Mouse (Mus musculus) lung, embryonic 14.5 days (tissue): ENCODE results near the gene Palld. TPM values are rescaled to one million over a fixed set of nuclear protein-coding genes. Genes with fewer than 3 reads are reported as not detected.

ENCODE experiments used
- ATAC-seq: fragments of 200-750 bp; cut with Nextera tagmentation; 2 replicates; pipeline ENCODE4 v1.8.0; 2017; ENCODE audit warnings: mild to moderate bottlenecking, moderate TSS enrichment, moderate library complexity; ENCODE audit not compliant: insufficient read depth
- DNase-seq: peaks from one replicate; pipeline ENCODE4 v3.0.0-alpha.2; 2015
- H3K27ac ChIP-seq: fragments of 300-500 bp; sonication (generic); 2 replicates; pipeline ENCODE4 v1.5.1; 2014; ENCODE audit warnings: low read depth, mild to moderate bottlenecking, moderate library complexity
- H3K27me3 ChIP-seq: fragments of 300-500 bp; sonication (generic); 2 replicates; pipeline ENCODE4 v1.6.1; 2014; ENCODE audit warnings: low read length, control low read depth; ENCODE audit not compliant: insufficient read depth
- H3K36me3 ChIP-seq: fragments of 300-500 bp; sonication (generic); 2 replicates; pipeline ENCODE4 v1.6.1; 2014; ENCODE audit warnings: control low read depth; ENCODE audit not compliant: insufficient read depth
- H3K4me1 ChIP-seq: fragments of 300-500 bp; sonication (generic); 2 replicates; pipeline ENCODE4 v1.6.1; 2014; ENCODE audit warnings: antibody characterized with exemption, control low read depth; ENCODE audit not compliant: insufficient read depth
- H3K4me2 ChIP-seq: fragments of 300-500 bp; sonication (generic); 2 replicates; pipeline ENCODE4 v1.6.1; 2014; ENCODE audit warnings: mild to moderate bottlenecking
- H3K4me3 ChIP-seq: fragments of 300-500 bp; sonication (generic); 2 replicates; pipeline ENCODE4 v1.5.1; 2014; ENCODE audit warnings: low read depth, low read length
- H3K9ac ChIP-seq: fragments of 300-500 bp; sonication (generic); 2 replicates; pipeline ENCODE4 v1.6.1; 2014
- H3K9me3 ChIP-seq: fragments of 300-500 bp; sonication (generic); 2 replicates; pipeline ENCODE4 v1.6.1; 2016; ENCODE audit warnings: low read depth, low read length, control low read depth
- CTCF ChIP-seq: IDR thresholded peaks from 2 replicates; pipeline ENCODE4 v1.5.1; 2016; ENCODE audit warnings: antibody characterized with exemption, low read depth
- WGBS: fragments of 180-500 bp; shearing (Covaris S2); extraction: QIAGEN DNeasy Blood & Tissue Kit; methylation state at CpG from one replicate; pipeline ENCODE4 v1.1.7; 2014; 5-methylcytosine and 5-hydroxymethylcytosine counted together
- polyA plus RNA-seq: library from polyadenylated mRNA; unstranded; fragments of >200 nt; fragmentation: Nextera tagmentation; extraction: Ambion mirVana; gene quantifications from 2 replicates; pipeline ENCODE4 v1.2.1, GENCODE M21; 2014

Palld gene
- polyA plus RNA-seq, 1 experiment from 2014 or later, result 85.0 TPM

DNA sequence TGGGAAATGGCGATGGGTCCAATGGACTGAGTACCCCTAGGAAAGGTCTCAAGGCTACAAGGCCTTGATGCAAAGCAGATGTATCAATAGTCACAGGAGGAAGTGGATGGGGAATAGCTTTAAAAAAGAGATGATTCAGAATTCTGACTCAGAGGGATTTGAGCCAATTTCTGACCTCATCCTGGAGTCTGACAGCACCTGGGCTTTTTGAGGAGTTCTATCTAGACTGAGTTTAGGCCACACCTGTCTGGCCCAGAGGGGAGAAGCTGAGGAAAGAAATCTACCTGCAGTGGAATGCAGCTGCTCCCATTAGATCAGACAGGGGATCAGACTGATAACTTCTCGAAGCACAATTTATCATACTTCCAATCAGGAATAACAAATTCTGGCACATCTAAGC is 99.7 kb downstream of the Palld start:
- H3K36me3 ChIP-seq, result no peaks in the 10 kb centered on the region
- no peak for ATAC-seq
- TF ChIP-seq CTCF, result no peak

DNA sequence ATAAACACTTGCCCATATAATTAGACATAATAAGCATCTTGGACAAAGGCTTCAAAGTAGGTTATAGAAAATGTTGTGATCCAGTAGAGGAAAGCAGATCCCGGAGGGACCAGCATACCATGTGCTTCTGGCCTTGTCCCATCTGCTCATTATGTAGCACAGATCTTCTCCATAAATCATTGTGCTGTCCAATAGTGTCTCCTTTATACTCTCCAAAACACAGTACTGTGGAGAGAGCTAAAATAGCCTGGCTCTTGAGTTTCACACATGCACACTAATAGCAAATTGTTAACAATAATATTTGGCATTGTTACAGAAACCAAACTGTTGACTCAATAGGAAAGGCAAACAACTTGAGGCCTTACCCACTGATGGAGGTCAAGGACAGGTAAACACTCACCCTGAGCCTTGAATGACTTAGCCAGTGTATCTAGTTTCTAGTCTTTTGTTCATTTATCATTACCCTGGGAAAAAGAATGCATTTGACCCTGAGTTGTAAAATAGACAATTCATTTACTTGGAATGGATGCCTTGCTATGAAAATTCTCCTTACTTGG is 105.0 kb downstream of the Palld start:
- H3K4me3 ChIP-seq, result no peak overlapping the region
- H3K36me3 ChIP-seq, result no peaks in the 10 kb centered on the region
- DNase-seq (peak; percentile 50), ATAC-seq (peak; percentile 49; the same call in 1 of the 2 replicates)
- H3K4me2 ChIP-seq, result no peak overlapping the region
- TF ChIP-seq CTCF, result no peak
- H3K4me1 ChIP-seq, result peaks cover 7% of the 10 kb centered on the region; the same call in 1 of the 2 replicates
- no peak overlapping the region for H3K27ac ChIP-seq
- WGBS, result 37% methylated on average over 1 of the region's 1 CpGs
- H3K27me3 ChIP-seq, result no peaks in the 10 kb centered on the region
- H3K9me3 ChIP-seq, result no peaks in the 10 kb centered on the region
- H3K9ac ChIP-seq, result no peak overlapping the region

More for the DNA sequence above, 99.7 kb downstream of the Palld start:
- Histone ChIP-seq H3K4me3 (no peak overlapping the region), H3K4me1 (no peaks in the 10 kb centered on the region), H3K27ac (no peak overlapping the region), H3K9ac (no peak overlapping the region), H3K27me3 (no peaks in the 10 kb centered on the region), H3K9me3 (no peaks in the 10 kb centered on the region), H3K4me2 (no peak overlapping the region)
- DNase-seq, result no peak
- WGBS, result 73% methylated on average over 2 of the region's 2 CpGs

DNA sequence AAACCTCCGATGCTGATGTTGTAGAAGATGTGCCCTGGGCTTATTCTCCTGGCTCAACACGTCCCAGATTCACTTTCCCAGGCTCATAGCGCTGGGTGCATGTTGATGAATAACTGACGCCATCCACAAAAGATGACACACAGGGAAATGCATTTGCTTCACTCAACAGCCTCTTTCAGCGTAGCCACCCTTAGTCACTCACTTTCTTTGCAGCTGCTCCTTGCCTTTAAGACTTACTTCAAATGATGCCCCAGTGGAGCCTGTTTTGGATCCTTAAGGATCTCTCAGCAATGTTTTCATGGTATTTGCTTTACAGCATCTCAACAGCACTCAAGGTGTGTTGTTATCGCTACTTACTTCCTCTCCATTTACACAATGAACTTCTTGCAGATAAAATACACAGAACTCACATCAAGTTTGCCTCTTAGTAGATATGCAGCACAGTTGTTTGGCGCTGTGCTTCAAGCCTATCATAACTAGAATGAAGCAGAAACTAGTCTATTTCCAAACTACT is 105.9 kb downstream of the Palld start:
- ATAC-seq (no peak), DNase-seq (no peak)
- H3K9me3 ChIP-seq, result no peaks in the 10 kb centered on the region
- H3K27ac ChIP-seq, result no peak overlapping the region
- no peaks in the 10 kb centered on the region for H3K27me3 ChIP-seq
- no peak overlapping the region for H3K4me3 ChIP-seq
- H3K9ac ChIP-seq, result no peak overlapping the region
- WGBS, result 62% methylated on average over 7 of the region's 7 CpGs
- no peak overlapping the region for H3K4me2 ChIP-seq
- TF ChIP-seq CTCF, result no peak
- no peaks in the 10 kb centered on the region for H3K36me3 ChIP-seq
- H3K4me1 ChIP-seq, result peaks cover 7% of the 10 kb centered on the region; the same call in 1 of the 2 replicates

- no peaks in the 10 kb centered on the region for H3K36me3 ChIP-seq
- WGBS, result 77% methylated on average over 3 of the region's 3 CpGs
- no peak overlapping the region for H3K9ac ChIP-seq
- H3K4me3 ChIP-seq, result no peak overlapping the region
- no peaks in the 10 kb centered on the region for H3K27me3 ChIP-seq
- H3K4me2 ChIP-seq, result no peak overlapping the region
- no peaks in the 10 kb centered on the region for H3K9me3 ChIP-seq
- H3K27ac ChIP-seq, result no peak overlapping the region
- peaks cover 3% of the 10 kb centered on the region; the same call in 1 of the 2 replicates for H3K4me1 ChIP-seq
- TF ChIP-seq CTCF, result no peak
- no peak for ATAC-seq
- no peak for DNase-seq
Measured at GRCm38 (mm10) chr8:61789946-61790345, 112.5 kb downstream of the Palld start.

GRCm38 (mm10) chr8:61789289-61789688 is 113.2 kb downstream of the Palld start:
- 87% methylated on average over 5 of the region's 5 CpGs for WGBS
- H3K4me3 ChIP-seq, result no peak overlapping the region

GRCm38 (mm10) chr8:61782931-61783491 is 119.5 kb downstream of the Palld start:
- no peak for DNase-seq
- Histone ChIP-seq H3K27ac (no peak overlapping the region), H3K4me1 (peaks cover 3% of the 10 kb centered on the region), H3K4me3 (no peak overlapping the region), H3K9ac (no peak overlapping the region), H3K9me3 (no peaks in the 10 kb centered on the region), H3K4me2 (no peak overlapping the region), H3K36me3 (no peaks in the 10 kb centered on the region), H3K27me3 (no peaks in the 10 kb centered on the region)
- TF ChIP-seq CTCF, result no peak
- WGBS, result 66% methylated on average over 7 of the region's 7 CpGs
- no peak; the same call in 1 of the 2 replicates for ATAC-seq

More at GRCm38 (mm10) chr8:61789289-61789688, 113.2 kb downstream of the Palld start:
- H3K9me3 ChIP-seq, result no peaks in the 10 kb centered on the region
- no peaks in the 10 kb centered on the region for H3K27me3 ChIP-seq
- no peak overlapping the region for H3K9ac ChIP-seq
- no peak for ATAC-seq
- no peaks in the 10 kb centered on the region for H3K36me3 ChIP-seq
- TF ChIP-seq CTCF, result no peak
- peaks cover 3% of the 10 kb centered on the region; the same call in 1 of the 2 replicates for H3K4me1 ChIP-seq
- no peak for DNase-seq
- no peak overlapping the region for H3K4me2 ChIP-seq
- H3K27ac ChIP-seq, result no peak overlapping the region

DNA sequence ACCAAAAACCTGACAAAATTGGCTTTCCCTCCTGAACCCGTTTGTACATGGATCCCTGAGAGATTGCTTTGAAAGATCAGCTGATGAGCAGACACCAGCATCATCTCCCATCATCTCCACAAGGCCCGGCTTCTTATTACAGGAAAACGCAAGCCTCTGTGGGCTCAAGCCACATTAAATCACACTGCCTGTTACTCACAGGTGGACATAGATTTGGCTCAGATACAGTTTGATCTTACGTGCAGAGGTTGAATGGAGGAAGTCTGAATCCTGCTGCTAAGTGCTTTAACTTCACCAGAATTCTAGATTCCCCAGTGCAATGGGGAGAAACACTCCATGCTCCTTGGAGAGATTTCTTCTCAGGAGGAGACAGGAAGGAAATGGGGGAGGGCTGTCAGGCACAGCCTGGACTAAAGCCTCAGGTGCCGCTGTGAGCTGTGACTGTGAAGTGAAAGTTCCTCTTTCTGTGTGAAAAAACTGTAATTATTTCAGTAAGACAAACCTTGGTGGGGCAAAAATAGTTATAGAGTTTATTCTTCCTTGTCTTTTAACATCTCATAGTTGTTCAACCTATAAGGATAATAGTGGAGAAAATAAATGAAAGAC is 121.7 kb downstream of the Palld start:
- Histone ChIP-seq H3K36me3 (no peaks in the 10 kb centered on the region), H3K4me3 (no peak overlapping the region), H3K9ac (no peak overlapping the region), H3K4me1 (peaks cover 3% of the 10 kb centered on the region), H3K27ac (no peak overlapping the region), H3K4me2 (no peak overlapping the region), H3K9me3 (no peaks in the 10 kb centered on the region), H3K27me3 (no peaks in the 10 kb centered on the region)
- WGBS, result 70% methylated on average over 5 of the region's 5 CpGs
- ATAC-seq, result no peak
- TF ChIP-seq CTCF, result no peak
- no peak for DNase-seq
